Mouse (Mus musculus): Measurements from ENCODE around the gene Lbr.

GRCm38 (mm10) chr1:181771871-181772270, 71.0 kb downstream of the Lbr start:
- TF ChIP-seq CTCF (conservative IDR thresholded peaks at IDR 0.05; ENCODE audit: low read length) (no peak), NANOG (IDR thresholded peaks at IDR 0.05; ENCODE audit: borderline replicate concordance, low read length) (no peak)

Data from E14TG2a.4 (cell line).